Mouse (Mus musculus) testis, postnatal 10 days (tissue): ENCODE results near the gene Plcb1.

ENCODE experiments used
- DNase-seq: peaks from one replicate; pipeline ENCODE4 v3.0.0; 2021; ENCODE audit warnings: low spot score

Plcb1 gene

DNA sequence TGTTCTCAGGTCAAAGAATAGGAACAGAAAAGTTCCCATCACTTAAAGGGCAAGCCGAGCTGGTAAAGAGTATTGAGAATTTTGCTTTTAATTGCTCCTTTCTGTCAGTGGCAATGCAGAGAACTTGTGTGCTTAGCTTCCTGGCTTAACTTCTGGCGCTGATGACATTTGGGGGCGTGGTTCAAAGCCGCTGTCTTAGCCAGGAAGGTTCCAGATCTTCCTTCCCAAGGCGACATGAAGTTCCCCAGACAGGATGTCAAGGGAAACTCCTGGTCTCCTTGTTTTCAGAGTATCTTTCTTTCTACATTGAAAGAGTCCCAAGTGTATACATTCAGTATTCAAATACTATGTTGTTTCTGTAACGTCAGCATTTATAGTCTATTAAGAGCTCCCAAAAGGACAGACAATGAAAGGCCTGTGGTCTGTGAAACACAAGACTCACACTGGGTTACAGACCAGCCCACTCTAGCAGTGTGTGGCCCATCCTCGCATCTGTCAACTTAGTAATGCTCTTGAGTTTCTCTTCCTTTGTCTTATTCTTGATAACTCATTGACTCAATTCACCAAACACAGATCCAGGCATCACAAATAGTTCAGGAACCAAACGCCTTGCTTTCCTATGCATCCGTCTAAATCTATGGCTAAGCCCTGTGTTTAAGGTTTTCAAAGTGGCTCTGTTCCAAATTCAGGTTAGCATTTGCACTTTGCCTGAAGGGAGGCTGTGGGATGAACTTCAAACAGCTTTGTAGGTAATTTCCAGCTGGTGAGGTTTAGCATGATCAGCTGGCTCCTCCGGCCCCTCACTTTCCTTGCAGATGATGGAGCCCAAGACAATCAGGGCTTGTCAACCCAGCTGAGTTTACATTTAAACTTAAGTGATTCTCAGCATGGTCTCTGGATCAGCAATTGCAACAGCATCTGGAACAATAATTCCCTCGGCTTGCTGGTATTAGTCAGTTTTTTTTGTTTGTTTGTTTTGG lies 418.6 kb downstream of the Plcb1 start:
- DNase-seq, result no peak

DNA sequence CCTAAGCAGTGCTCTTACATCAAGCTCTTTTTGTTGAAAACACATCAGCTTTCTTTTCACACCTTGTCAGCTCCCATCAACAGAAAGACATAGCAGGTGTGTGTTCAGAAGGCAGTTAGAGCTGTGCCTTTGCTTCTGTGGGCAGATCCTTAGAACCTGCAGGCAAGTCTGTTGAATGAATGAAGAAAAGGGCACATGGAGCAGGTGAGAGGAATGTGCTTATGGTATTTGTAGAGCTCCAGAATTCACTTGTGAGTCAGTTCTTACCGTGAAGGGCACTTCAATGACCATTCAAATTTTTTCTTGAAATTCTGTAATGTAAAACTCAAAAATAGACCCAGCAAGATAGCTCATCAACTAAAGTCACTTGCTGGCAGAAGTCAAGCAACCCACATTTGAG lies 423.0 kb downstream of the Plcb1 start:
- DNase-seq, result no peak

DNA sequence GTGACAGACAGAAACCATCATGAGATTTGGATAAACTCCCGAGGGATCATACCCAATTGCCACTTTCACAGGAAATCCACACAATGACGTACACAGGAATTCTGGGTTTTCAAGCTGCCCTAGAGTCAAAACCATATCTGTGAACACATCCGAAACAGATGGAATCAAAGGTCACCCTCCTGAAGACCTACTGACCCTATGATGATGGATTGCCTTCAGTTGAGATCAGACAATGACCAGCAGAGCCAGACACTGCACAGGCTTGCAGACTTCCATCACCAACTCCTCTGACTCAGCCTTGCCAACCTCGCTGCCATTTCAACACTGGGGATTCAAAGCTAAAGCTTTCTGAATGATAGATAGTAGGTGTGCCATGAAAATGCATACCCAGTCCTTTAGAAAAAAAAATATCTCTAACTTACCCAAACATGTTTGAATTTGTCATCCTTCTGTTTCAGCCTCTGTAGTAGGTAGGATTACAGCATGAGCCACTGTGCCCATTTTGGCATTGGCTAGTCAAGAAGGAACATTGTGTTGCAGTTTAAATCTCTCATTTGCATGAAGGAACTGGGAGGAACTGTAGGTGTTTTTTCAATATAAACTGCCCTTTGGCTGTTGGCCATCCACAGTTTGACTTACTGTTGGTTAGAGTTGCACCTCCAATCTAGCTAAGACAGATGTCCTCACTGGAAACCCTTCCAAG lies 429.0 kb downstream of the Plcb1 start:
- DNase-seq, result no peak

DNA sequence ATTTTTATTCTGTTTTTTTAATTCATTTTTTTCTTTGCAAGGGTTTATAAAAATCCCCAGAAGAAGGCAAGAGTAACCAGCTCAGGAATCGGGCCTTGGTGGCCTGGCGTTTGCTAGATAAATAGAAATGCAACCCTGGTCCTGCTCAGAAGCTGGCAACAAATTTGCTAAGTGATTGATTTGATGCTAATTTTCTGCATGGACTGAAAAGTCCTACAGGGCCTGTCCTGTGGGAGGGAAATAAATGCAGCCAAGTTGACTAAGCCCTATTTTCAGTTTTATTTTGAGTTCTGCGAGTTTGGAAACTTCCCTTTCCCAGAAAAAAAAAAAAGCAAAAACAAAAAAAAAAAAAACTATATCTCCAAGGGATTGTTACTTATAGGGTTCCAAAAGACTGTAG lies 433.5 kb downstream of the Plcb1 start:
- no peak for DNase-seq

DNA sequence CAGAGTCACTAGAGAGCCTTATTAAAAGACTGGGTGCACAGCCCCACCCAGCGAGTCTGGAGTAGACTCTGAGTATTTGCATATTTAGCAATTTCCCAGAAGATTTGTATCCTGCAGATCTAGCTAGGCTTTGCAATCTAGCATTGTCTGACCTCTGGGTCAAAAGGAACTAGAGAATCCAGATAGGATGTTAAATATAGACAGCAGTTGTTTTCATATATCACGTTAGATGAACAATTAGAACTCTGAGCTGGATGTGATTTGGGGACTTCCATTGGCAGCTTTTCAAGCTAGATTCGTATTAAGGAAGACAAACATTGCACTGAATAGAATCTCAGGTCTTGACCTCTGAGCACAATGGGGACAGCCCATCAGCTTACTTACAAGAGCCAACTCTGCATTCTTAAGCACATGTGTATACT lies 439.7 kb downstream of the Plcb1 start:
- no peak for DNase-seq

DNA sequence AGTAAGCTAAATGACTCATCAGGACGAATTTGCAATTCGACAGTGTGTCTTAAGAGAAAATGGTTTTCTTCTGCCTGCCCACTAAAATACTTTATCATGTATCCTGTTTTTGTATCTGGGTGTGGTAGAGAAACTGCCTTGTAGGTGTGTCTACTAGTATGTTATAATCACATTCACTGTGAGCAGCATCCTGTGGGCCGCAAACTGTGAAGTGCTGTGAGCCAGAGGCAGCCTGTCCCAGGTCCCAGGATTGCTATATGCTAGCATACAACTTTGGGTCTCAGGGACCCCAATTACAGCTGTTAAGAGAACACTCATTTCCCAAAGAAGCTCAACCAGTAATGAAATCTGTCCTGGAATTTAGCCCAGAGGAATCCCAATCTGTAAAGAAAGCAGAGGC lies 444.4 kb downstream of the Plcb1 start:
- no peak for DNase-seq

DNA sequence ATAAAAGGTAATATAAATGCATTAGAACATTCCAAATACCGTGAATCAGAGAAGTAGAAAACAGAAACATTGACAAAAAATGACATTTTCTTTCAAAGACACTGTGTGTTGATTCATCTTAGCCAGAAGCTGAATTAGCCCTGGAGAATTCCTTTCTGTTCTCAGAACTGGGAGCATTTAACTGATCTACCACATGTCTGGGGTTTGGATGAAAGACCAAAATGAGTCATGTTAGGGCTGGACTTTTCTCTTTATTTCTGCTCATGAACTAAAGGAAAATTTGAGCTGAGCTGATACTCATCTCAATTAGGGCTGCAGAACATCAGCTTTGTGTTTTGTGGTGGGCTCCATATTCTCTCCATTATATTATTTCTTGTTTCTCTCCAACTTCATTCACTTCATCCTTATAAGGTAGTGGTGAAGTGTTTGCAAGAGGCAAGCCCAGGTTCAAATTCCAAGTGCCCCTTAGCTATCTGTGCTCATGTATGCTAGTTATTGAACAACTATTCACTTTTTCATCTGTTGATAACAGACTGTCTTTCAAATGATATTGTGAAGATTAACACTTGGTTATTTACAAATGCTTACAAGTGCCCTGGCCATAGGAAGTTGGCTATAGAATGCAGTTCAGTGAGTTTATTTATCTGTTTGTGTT lies 456.9 kb downstream of the Plcb1 start:
- no peak for DNase-seq

DNA sequence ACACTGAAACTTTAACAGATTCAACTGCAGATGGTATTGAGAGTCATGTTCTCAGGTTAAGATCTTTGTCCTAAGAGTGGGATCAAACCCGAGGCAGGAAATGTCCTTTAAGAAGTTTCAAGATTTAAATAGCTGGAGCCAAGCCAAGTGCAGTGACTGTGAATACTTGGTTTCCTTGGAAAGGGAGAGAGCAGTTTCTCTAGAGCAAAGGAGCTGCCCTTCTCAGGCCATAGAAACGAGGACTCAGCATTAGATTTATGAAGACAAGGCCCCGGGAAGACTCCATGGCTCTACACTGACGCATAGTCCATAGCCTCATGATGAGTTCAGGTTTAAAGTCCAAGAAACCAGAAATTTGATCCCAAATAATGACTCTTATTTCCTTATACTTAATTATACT lies 457.9 kb downstream of the Plcb1 start:
- DNase-seq, result no peak

DNA sequence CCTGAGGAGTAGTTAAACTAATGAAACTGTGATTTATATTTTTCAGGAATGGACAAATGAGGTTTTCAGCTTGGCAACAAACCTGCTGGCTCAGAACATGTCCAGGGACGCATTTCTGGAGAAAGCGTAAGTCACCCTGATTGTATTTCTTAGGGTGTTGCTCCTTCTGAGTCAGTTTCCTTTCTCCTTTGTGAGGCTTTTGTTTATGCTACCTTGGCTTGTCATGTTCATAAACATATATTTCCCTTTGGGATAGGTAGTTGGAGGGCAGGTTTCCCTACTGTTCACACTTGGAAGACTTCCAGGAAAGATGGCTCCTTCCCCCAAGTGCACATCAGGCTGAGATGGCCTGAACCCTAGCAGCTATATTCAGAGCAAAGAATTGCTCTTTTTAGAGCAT lies 464.1 kb downstream of the Plcb1 start:
- no peak for DNase-seq

DNA sequence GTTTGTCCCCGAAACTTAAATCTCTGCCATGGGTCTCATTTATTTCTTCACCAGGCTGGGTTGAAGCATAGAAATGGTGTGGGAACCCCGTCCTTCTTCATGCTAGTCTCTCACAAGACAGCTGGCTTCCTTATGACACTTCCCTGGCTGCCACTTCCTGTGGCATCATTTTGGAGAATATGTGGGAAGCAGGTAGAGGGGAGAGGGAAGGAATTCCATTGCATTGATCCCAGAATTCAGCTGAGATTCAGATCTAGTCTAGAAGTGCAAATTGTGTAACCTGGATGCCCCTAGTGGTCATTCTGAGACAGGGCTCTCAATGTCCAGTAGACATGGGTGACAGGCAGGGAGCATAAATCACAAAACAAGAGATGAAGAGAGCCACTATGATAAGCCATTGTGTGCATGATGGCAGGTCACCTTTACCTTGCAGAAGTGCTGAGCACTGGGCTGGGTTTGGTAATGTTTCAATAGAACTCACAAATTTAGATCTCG lies 466.0 kb downstream of the Plcb1 start:
- DNase-seq, result no peak

DNA sequence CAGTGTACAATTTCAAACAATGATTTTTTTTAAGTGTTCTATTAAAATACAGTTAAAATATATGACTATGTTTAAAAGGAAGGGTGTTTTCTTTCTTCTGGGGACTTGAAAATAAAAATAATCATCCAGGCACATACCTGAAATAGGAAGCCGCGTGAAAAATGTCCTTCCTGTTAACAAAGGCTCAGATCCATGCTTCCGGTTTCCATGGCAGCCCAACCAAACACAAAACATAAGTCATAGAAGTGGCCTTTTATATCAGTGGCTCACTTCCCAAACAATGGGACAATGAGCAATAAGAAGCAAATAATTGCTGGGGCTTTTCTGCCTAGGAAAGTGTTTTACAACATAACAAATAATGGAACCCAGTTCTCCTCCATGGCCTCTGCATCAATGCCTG lies 473.3 kb downstream of the Plcb1 start:
- DNase-seq, result no peak

DNA sequence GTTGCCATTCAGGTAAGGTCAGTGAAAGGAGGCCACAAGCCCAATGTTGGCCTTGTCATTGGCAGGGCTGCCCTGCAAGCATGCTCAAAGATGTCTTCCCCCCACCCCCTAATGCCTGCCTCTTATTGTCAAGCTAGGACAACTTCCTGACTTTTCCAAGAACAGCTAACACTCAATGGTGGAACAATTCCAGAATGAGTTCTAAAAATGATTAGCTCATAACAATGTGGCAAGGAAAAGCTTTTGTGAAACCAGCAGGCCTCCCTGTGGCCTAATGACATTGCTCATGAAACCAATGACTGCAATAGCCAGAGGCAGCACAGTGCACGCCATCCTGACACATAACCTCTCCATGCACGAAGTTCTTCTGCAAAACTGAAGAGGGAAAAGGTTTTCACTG lies 478.1 kb downstream of the Plcb1 start:
- no peak for DNase-seq

DNA sequence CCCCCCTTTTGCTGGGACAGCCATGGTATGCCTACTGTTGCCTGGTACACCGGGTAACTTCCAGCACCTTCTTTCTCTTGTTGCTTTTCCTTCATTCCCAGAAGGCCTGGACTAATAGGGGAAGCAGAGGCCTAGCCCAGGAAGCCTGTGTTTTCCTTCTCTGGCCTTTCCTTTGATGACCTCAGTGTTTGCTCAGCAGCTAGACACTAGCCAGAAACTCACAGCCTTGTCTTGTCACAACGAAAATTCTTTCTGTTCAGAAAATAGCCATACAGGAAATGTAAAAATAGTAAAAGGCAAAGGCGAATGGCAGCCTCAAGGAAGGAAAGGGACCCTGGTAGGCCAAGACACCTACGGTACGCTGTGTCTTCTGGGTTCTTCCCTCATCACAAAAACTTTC lies 489.1 kb downstream of the Plcb1 start:
- no peak for DNase-seq

DNA sequence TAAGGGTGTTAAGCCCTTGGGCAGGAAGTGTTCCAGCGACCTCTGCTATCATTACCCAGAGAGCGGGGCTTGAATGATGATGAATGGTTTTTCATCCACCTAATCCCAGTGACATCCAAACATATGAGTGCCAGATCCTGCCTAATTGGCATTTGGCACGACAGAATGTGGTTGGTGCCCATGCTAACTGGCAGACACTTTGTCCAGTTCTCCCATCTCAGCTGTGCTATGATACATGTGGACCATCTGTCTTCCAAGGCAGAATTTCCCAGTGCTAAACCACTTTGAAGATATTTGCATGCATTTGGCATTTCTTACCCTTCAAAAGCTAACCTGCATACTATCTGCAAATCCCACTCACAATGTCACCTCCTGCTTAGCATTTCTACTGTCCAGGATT lies 492.6 kb downstream of the Plcb1 start:
- no peak for DNase-seq

DNA sequence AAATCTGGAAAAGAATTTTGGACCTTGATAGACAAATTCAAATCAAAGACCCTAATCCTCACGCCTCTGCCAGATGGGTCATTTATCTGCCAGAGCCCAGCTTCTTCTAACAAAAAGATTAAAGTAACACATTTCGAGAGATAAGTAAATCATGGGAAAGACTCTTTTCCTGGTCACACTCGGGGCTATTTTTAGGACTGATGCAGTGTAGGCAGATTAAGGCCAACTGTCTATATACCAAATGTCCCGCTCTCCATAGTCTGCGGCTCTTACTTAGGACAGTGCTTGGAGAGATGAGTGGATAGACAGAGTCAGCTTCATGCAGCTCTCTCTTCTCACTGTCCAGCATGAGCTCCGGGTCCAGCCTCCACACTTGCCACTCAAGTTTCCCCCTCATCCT lies 493.2 kb downstream of the Plcb1 start:
- DNase-seq, result no peak

DNA sequence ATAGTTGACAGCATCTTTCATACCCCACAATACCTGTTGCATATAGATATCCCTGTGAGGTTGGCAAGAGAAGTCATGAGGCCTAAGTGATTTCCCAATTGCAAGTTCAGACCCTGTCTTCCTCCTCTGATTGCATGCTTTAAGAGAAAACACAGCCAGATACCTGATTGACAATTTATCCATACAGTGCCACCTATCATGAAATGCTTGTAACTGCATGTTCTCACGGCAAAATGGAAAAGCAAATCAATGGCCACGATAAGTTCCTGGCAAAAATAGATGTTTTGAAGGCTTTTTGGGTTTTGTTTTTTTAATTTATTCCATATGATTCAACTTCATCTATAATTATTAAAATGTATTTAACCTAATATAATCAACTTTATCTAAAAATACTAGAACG lies 497.9 kb downstream of the Plcb1 start:
- no peak for DNase-seq

DNA sequence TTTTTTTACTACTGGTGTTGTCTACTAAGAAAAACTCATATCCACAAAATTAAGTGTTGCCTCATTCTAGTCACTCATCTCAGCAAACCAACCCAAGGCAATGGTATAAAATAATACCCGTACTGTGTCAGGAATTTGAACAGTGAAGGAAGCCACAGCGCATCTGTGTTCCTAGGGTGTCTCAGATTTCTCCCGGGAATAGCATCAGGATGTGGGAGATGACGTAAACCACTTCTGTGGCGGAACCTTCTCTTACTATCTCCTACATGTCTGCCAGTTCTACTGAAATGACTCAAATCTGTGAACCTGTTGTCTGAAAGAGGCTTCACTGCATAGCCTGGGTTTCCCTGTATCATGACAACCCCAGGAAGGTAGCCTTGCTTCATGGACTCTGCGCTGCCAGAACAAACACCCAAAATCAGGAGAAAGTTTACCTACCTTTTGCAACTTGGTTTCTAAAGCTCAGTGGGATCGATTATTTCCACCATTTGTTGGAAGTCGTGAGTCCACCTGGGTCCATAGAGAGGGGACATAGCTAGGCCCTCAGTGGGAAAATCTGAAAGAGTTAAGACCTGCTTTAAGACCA lies 510.4 kb downstream of the Plcb1 start:
- DNase-seq, result no peak

DNA sequence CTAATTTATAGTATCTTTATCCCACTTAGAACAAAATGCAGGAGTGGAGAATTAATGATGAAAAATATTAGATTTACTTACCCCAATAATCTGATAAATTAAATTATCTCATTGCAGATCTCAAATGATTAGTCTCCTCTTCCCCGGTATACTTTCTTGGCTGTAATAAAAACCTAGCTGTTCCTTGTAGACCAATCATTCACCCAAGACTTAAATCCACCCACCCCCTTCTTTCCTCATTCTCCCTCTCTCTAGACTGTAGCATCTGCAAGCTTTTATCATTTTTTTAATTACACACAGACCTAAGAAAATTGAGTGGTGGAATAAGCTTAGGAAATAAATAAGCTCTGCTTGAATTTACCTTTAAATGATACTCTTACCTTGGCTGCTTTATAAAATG lies 514.6 kb downstream of the Plcb1 start:
- DNase-seq, result no peak

DNA sequence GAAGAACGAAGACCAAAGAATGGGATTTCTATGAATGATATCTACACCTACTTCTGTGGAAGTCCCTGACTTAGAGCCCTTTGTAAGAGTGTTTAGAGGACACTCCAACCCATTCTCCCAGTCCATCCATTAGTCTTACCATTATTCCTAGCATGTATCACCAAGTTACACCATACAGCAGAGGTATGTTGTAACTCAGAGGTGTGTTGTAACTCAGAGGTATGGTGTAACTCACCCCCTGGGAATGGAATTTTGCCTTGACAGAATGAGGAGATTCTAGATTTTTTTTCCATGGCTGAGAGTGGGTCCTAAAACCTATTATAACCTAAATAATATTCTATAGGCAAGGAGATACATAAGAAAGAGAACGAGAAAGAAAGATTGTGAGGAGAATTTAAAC lies 516.6 kb downstream of the Plcb1 start:
- no peak for DNase-seq

DNA sequence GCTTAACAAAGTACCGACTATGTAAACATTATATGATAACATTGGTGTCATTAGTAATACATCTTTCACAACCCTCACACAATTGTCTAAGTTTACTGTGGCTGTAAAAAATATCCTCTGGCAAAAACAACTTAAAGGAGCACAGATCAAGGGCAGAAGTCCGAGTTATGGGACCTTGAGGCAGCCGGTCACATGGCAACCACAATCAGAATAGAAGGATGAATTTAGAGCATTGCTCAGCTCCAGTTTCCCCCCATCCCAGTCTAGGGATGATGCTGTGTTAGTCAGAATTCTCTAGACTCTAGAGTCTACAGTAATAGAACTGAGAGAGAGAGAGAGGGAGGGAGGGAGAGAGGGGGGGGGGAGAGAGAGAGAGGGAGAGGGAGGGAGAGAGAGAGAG lies 519.3 kb downstream of the Plcb1 start:
- no peak for DNase-seq

DNA sequence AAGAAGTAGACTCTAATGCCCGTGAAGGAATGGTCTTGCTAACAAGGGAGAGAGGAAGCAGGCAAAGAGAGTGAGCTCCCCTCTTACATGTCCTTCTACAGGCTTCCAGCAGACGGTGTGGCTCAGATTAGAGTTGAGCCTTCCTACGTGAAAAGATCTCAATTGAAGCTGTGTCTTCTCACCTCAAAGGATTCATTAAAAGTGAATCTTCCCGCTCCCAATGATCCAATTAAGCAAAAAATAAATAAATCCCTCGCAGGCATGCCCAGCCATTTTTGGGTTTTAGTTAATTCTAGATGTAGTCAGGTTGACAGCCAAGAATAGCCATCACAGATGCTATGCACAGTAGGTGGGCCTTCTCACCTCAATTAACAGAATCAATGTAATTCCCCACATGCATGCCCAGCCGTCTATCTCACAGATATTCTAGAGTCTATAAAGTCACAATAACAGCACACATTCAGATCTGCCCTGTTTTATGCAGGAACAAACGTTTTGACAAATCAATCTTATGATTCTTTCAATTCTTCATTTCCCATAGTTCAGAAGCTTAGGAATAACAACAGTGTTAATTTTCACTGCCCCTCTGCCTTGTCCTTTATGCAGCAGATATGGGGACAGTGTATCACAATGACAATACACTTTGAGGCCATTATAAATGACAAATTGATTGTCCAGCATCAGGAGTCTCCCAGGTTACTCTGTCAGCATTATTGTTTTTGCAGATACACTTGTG lies 520.0 kb downstream of the Plcb1 start:
- no peak for DNase-seq

DNA sequence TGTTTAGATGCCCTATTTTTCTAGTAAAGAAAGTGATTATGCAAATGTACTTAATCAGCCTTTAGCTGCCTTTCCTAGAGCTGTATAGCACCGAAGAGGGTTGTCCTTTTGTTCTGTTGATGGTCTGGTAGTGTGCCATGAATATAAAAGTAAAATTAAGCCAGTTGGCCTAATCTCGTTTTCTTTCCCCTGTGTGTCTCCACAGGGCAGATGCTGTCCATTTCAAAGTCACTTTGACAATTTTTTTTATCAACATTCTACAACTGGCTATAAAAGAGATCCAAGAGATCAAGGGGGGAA lies 520.6 kb downstream of the Plcb1 start:
- no peak for DNase-seq
